Mouse (Mus musculus): ENCODE results near the gene Klf7. TPM values are rescaled to one million over a fixed set of nuclear protein-coding genes. Genes with fewer than 3 reads are reported as not detected.

Gene Klf7
- polyA plus RNA-seq, 1 experiment from 2014 or later: 59.4 TPM

DNA sequence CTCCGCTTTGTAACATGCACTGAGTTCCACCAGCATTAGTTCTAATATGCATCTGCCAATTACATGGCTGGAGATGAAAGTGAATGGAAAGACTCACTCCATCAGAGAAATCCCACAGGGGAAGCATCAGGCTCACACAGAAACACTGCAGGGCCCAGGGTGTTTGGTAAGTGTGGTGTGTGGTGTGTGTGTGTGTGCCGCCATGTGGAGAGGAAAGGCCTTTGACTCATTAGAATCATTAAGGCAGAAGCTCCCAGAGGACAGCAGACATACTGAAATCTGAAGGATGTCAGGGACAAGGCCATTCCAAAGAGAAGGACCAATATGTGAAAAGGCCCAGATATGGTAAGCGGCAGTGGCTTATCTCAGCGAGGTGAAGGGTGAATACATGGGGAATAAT lies 66.9 kb downstream of the Klf7 start:
- H3K27ac ChIP-seq: no peak overlapping the region
- H3K9ac ChIP-seq: no peak overlapping the region
- H3K4me2 ChIP-seq (replicated peaks): no peak overlapping the region
- H3K9me3 ChIP-seq: no peaks in the 10 kb centered on the region
- no peaks in the 10 kb centered on the region for H3K36me3 ChIP-seq
- no peak for ATAC-seq (ENCODE audit: low FRiP score, low read depth)
- no peak overlapping the region for H3K4me3 ChIP-seq
- no peaks in the 10 kb centered on the region for H3K27me3 ChIP-seq (replicated peaks)
- 90% methylated on average over 4 of the region's 4 CpGs for WGBS
- H3K4me1 ChIP-seq: peaks cover 19% of the 10 kb centered on the region

DNA sequence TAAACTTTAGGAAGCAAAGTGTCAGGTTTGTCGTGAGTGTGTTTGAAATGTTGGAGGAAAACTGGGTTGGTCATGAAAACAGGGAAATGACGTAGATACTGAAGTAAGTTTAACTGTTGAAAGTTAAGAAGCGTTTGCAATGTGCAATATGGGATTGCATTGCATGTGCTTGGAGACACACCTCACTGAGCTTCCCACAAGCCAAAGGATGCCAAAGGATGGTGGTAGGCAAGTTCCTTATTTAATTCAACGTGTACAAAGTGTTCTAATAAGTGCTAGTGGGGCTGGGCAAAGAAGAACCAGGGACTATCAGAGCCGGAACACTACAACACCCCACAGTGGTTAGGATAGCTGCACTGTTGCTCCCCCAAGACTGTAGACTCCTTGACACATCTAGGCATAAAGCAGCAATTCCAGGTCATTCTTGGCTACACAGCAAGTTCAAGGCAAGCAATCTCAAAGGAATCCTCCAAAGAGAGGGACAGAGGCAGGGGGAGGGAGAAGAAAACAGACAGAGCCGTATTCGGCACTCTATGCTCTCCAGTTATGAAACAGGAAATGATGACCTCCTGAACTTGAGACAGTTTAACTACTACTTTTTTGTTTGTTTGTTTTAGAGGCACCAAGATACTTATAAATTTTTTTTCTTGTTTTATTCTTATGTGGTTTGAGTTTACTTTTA lies 69.9 kb downstream of the Klf7 start:
- Histone ChIP-seq H3K27ac (no peak overlapping the region), H3K4me3 (no peak overlapping the region), H3K9me3 (no peaks in the 10 kb centered on the region), H3K36me3 (no peaks in the 10 kb centered on the region), H3K9ac (no peak overlapping the region), H3K4me1 (peaks cover 8% of the 10 kb centered on the region; the same call in 1 of the 2 replicates), H3K27me3 (replicated peaks) (no peaks in the 10 kb centered on the region), H3K4me2 (replicated peaks) (no peak overlapping the region)
- 76% methylated on average over 7 of the region's 7 CpGs for WGBS
- no peak for ATAC-seq (ENCODE audit: low FRiP score, low read depth)

- Histone ChIP-seq H3K36me3 (no peaks in the 10 kb centered on the region), H3K9me3 (no peaks in the 10 kb centered on the region), H3K27me3 (replicated peaks) (no peaks in the 10 kb centered on the region), H3K4me2 (replicated peaks) (no peak overlapping the region), H3K27ac (no peak overlapping the region), H3K4me3 (no peak overlapping the region), H3K4me1 (no peaks in the 10 kb centered on the region), H3K9ac (no peak overlapping the region)
- 86% methylated on average over 4 of the region's 4 CpGs for WGBS
- ATAC-seq (ENCODE audit: low FRiP score, low read depth): no peak
These were observed 73.5 kb downstream of the Klf7 start for GRCm38 (mm10) chr1:64048567-64048966.

DNA sequence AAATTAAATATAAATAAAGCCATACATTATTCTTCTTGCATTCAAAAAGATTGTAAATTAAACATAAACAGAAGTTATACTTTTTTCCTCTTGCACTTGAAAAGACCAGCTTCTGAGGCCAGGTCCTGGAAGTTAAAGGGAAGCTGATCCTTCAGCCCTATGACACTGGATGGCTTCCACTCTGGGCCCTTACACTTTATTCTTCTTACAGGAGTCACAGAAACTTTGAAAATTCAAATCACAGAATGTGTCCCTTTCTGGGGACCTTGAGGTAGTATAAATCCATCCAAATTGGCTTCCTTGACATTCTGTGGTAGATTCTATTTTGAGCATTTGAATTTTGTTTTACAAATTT lies 75.3 kb downstream of the Klf7 start:
- H3K9ac ChIP-seq: no peak overlapping the region
- H3K4me1 ChIP-seq: no peaks in the 10 kb centered on the region
- ATAC-seq (ENCODE audit: low FRiP score, low read depth): no peak
- no peaks in the 10 kb centered on the region for H3K36me3 ChIP-seq
- no peak overlapping the region for H3K4me3 ChIP-seq
- H3K27ac ChIP-seq: no peak overlapping the region
- no peaks in the 10 kb centered on the region for H3K27me3 ChIP-seq (replicated peaks)
- no peak overlapping the region for H3K4me2 ChIP-seq (replicated peaks)
- H3K9me3 ChIP-seq: no peaks in the 10 kb centered on the region

GRCm38 (mm10) chr1:64046087-64046801 lies 75.8 kb downstream of the Klf7 start:
- no peaks in the 10 kb centered on the region for H3K9me3 ChIP-seq
- no peak overlapping the region for H3K4me2 ChIP-seq (replicated peaks)
- peaks cover under 1% of the 10 kb centered on the region; the same call in 1 of the 2 replicates for H3K36me3 ChIP-seq
- no peak overlapping the region for H3K4me3 ChIP-seq
- WGBS: 76% methylated on average over 14 of the region's 14 CpGs
- ATAC-seq (ENCODE audit: low FRiP score, low read depth): no peak
- H3K9ac ChIP-seq: no peak overlapping the region
- H3K27ac ChIP-seq: no peak overlapping the region
- no peaks in the 10 kb centered on the region for H3K27me3 ChIP-seq (replicated peaks)
- no peaks in the 10 kb centered on the region for H3K4me1 ChIP-seq

DNA sequence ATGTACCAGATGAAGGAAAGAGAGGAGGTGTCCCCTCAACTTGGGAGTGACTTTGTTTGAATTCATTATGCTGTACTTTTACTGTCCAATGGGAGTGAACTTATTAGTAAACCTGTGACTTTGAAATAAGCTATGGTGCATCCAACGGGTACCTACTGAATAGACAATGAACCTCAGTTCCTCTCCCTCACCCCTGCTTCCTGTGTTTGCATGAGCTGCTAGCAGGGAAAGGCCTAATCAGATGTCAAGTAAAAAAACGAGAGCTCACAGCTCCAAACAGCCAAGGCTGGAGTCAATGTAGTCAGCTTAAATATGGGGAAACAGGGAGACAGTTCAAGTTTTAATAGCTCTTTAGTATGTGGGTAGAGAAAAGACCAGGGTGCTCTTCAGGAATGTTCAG lies 77.5 kb downstream of the Klf7 start:
- Histone ChIP-seq H3K4me2 (replicated peaks) (no peak overlapping the region), H3K9ac (no peak overlapping the region), H3K27me3 (replicated peaks) (no peaks in the 10 kb centered on the region), H3K9me3 (no peaks in the 10 kb centered on the region), H3K4me3 (no peak overlapping the region), H3K36me3 (peaks cover 8% of the 10 kb centered on the region), H3K4me1 (no peaks in the 10 kb centered on the region), H3K27ac (no peak overlapping the region)
- 58% methylated on average over 2 of the region's 2 CpGs for WGBS
- ATAC-seq (ENCODE audit: low FRiP score, low read depth): no peak

GRCm38 (mm10) chr1:64040831-64041383 lies 81.2 kb downstream of the Klf7 start:
- Histone ChIP-seq H3K4me3 (no peak overlapping the region), H3K27ac (no peak overlapping the region), H3K9me3 (no peaks in the 10 kb centered on the region), H3K4me2 (replicated peaks) (no peak overlapping the region), H3K36me3 (peaks cover 16% of the 10 kb centered on the region), H3K9ac (no peak overlapping the region), H3K4me1 (peaks cover 27% of the 10 kb centered on the region), H3K27me3 (replicated peaks) (no peaks in the 10 kb centered on the region)
- no peak for ATAC-seq (ENCODE audit: low FRiP score, low read depth)
- 62% methylated on average over 5 of the region's 5 CpGs for WGBS

GRCm38 (mm10) chr1:64040061-64040686 lies 81.9 kb downstream of the Klf7 start:
- no peak for ATAC-seq (ENCODE audit: low FRiP score, low read depth)
- no peak overlapping the region for H3K27ac ChIP-seq
- H3K4me1 ChIP-seq: peaks cover 27% of the 10 kb centered on the region

GRCm38 (mm10) chr1:64038343-64038742 lies 83.7 kb downstream of the Klf7 start:
- H3K4me1 ChIP-seq: peaks cover 27% of the 10 kb centered on the region
- 0 out of 2 replicates have a peak, but pooled peaks have one; percentile 26 for ATAC-seq (ENCODE audit: low FRiP score, low read depth)

More at GRCm38 (mm10) chr1:64040061-64040686, 81.9 kb downstream of the Klf7 start:
- no peaks in the 10 kb centered on the region for H3K9me3 ChIP-seq
- no peak overlapping the region for H3K4me3 ChIP-seq
- H3K9ac ChIP-seq: no peak overlapping the region
- no peaks in the 10 kb centered on the region for H3K27me3 ChIP-seq (replicated peaks)
- H3K36me3 ChIP-seq: peaks cover 18% of the 10 kb centered on the region
- 85% methylated on average over 10 of the region's 10 CpGs for WGBS
- H3K4me2 ChIP-seq (replicated peaks): no peak overlapping the region

GRCm38 (mm10) chr1:64037800-64038199 lies 84.3 kb downstream of the Klf7 start:
- H3K4me2 ChIP-seq (replicated peaks): no peak overlapping the region
- peaks cover 27% of the 10 kb centered on the region for H3K4me1 ChIP-seq
- no peaks in the 10 kb centered on the region for H3K27me3 ChIP-seq (replicated peaks)
- no peak for ATAC-seq (ENCODE audit: low FRiP score, low read depth)
- no peak overlapping the region for H3K4me3 ChIP-seq
- no peak overlapping the region for H3K27ac ChIP-seq
- no peak overlapping the region for H3K9ac ChIP-seq
- 75% methylated on average over 6 of the region's 6 CpGs for WGBS
- peaks cover 24% of the 10 kb centered on the region for H3K36me3 ChIP-seq
- H3K9me3 ChIP-seq: no peaks in the 10 kb centered on the region

More at GRCm38 (mm10) chr1:64038343-64038742, 83.7 kb downstream of the Klf7 start:
- Histone ChIP-seq H3K27me3 (replicated peaks) (no peaks in the 10 kb centered on the region), H3K36me3 (peaks cover 24% of the 10 kb centered on the region), H3K9me3 (no peaks in the 10 kb centered on the region), H3K9ac (no peak overlapping the region), H3K4me2 (replicated peaks) (no peak overlapping the region), H3K4me3 (no peak overlapping the region), H3K27ac (no peak overlapping the region)
- 40% methylated on average over 5 of the region's 5 CpGs for WGBS

DNA sequence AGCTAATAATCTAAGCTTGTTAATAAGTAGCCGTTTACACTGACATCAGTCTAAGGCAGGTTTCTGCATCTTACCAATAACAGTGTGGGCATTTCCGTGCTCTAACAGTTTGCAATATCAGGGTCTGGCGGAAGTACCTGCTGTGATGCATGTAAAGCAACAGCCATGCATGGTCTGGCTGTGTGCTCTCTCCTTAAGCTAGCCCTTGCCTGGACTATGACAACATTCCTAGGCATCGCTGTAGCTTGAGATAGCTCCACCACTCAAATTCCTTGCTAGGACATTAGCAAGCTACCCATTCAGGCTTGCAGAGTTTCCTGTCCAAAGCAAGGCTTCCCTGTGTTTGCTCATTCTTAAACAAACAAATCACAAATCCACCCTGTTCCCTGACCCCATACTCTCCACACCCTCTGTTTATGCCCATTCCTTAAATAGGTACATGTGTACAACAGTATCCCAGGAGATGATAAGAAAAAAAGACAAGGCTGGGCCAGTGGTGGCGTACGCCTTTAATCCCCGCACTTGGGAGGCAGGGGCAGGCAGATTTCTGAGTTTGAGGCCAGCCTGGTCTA lies 85.1 kb downstream of the Klf7 start:
- peaks cover 27% of the 10 kb centered on the region for H3K4me1 ChIP-seq
- H3K9ac ChIP-seq: no peak overlapping the region
- no peaks in the 10 kb centered on the region for H3K9me3 ChIP-seq
- ATAC-seq (ENCODE audit: low FRiP score, low read depth): no peak
- no peak overlapping the region for H3K4me3 ChIP-seq
- H3K36me3 ChIP-seq: peaks cover 24% of the 10 kb centered on the region
- no peak overlapping the region for H3K4me2 ChIP-seq (replicated peaks)
- H3K27me3 ChIP-seq (replicated peaks): no peaks in the 10 kb centered on the region
- no peak overlapping the region for H3K27ac ChIP-seq
- WGBS: 89% methylated on average over 7 of the region's 7 CpGs

- H3K36me3 ChIP-seq: peaks cover 20% of the 10 kb centered on the region
- H3K9ac ChIP-seq: no peak overlapping the region
- no peak overlapping the region for H3K4me3 ChIP-seq
- peaks cover 27% of the 10 kb centered on the region for H3K4me1 ChIP-seq
- no peak overlapping the region for H3K27ac ChIP-seq
- ATAC-seq (ENCODE audit: low FRiP score, low read depth): no peak
- no peaks in the 10 kb centered on the region for H3K9me3 ChIP-seq
- H3K4me2 ChIP-seq (replicated peaks): no peak overlapping the region
- no peaks in the 10 kb centered on the region for H3K27me3 ChIP-seq (replicated peaks)
- WGBS: 54% methylated on average over 7 of the region's 7 CpGs
These were observed 86.3 kb downstream of the Klf7 start for GRCm38 (mm10) chr1:64035804-64036203.

All from neural tube, embryonic 12.5 days (tissue).